Comparison of ENCODE assay signal across 14 mouse cellular contexts in genomic region chrX:12195234-12195919, GRCm38 (mm10). TPM values are rescaled to one million over a fixed set of nuclear protein-coding genes. Genes with fewer than 3 reads are reported as not detected.
DNase-seq lines count a peak whose midpoint lies in the region; ATAC-seq and TF ChIP-seq lines count a peak whose summit lies in the region.
"Had no signal": no experiment of that assay in that cellular context is flagged by ENCODE, and none has a peak within 500 bp of the region (broad histone marks: within the 10 kb centered on the region; RNA-seq: fewer than 3 reads in every experiment).

No protein-coding gene starts in this region.

- H3K4me3 ChIP-seq in gastrocnemius, adult 2 months, result no peak overlapping the region
- no peak overlapping the region for H3K4me3 ChIP-seq in lung, embryonic 14.5 days (ENCODE audit: low read depth, low read length)
- no peak overlapping the region for H3K4me3 ChIP-seq in liver, embryonic 12.5 days
- H3K4me3 ChIP-seq: embryonic facial prominence, embryonic 10.5 days; heart, embryonic 10.5 days; layer of hippocampus, adult 2 months; megakaryocyte, embryonic 14.5 days had no signal

- H3K36me3 ChIP-seq in lung, embryonic 14.5 days (ENCODE audit: insufficient read depth), result no peaks in the 10 kb centered on the region
- no peaks in the 10 kb centered on the region for H3K36me3 ChIP-seq in liver, embryonic 12.5 days
- H3K36me3 ChIP-seq: embryonic facial prominence, embryonic 10.5 days; heart, embryonic 10.5 days had no signal

- no peak overlapping the region for H3K27ac ChIP-seq in gastrocnemius, adult 2 months
- no peak overlapping the region for H3K27ac ChIP-seq in lung, embryonic 14.5 days (ENCODE audit: low read depth)
- no peak overlapping the region for H3K27ac ChIP-seq in liver, embryonic 12.5 days
- H3K27ac ChIP-seq: embryonic facial prominence, embryonic 10.5 days; heart, embryonic 10.5 days; layer of hippocampus, adult 2 months had no signal

- no peak for TF ChIP-seq CTCF in gastrocnemius, adult 2 months (IDR thresholded peaks at IDR 0.05)
- no peak for TF ChIP-seq CTCF in lung, embryonic 14.5 days (IDR thresholded peaks at IDR 0.05; ENCODE audit: low read depth)

- H3K27me3 ChIP-seq in lung, embryonic 14.5 days (ENCODE audit: insufficient read depth, low read length), result no peaks in the 10 kb centered on the region
- H3K27me3 ChIP-seq in liver, embryonic 12.5 days (replicated peaks), result no peaks in the 10 kb centered on the region

- 46% methylated on average over 11 of the region's 11 CpGs for WGBS in lung, embryonic 14.5 days
- WGBS in liver, embryonic 12.5 days (ENCODE audit: insufficient replicate concordance), result 47% methylated on average over 11 of the region's 11 CpGs

- intact Hi-C loops in gastrocnemius, adult 2 months (cut with DNase I), result no loop called here

- H3K4me1 ChIP-seq in lung, embryonic 14.5 days (ENCODE audit: insufficient read depth), result no peaks in the 10 kb centered on the region
- no peaks in the 10 kb centered on the region for H3K4me1 ChIP-seq in liver, embryonic 12.5 days
- H3K4me1 ChIP-seq: embryonic facial prominence, embryonic 10.5 days; heart, embryonic 10.5 days had no signal

- no peak overlapping the region for H3K9ac ChIP-seq in lung, embryonic 14.5 days
- H3K9ac ChIP-seq in liver, embryonic 12.5 days, result no peak overlapping the region

- no peak for ATAC-seq in lung, embryonic 14.5 days (ENCODE audit: insufficient read depth)
- ATAC-seq in granulocyte monocyte progenitor cell, adult 5-6 weeks (replicated peaks; ENCODE audit: poor library complexity, severe bottlenecking), result peak; percentile 71
- ATAC-seq in liver, embryonic 12.5 days, result no peak

- no peaks in the 10 kb centered on the region for H3K9me3 ChIP-seq in lung, embryonic 14.5 days (ENCODE audit: low read depth, low read length)
- no peaks in the 10 kb centered on the region for H3K9me3 ChIP-seq in liver, embryonic 12.5 days (replicated peaks)
- H3K9me3 ChIP-seq: embryonic facial prominence, embryonic 10.5 days; heart, embryonic 10.5 days; megakaryocyte, embryonic 14.5 days had no signal

- H3K4me2 ChIP-seq in lung, embryonic 14.5 days, result no peak overlapping the region
- no peak overlapping the region for H3K4me2 ChIP-seq in liver, embryonic 12.5 days

- DNase-seq in gastrocnemius, postnatal 10 days, result peak; percentile 7
- no peak for DNase-seq in gastrocnemius, adult 2 months
- peak; percentile 18 for DNase-seq in lung, embryonic 14.5 days
- DNase-seq in lung, adult 18-20 months, result no peak
- DNase-seq in telencephalon, adult 2 months (ENCODE audit: low read depth, low spot score), result peak; percentile 5
- no peak for DNase-seq in urinary bladder, postnatal 4 days (ENCODE audit: low spot score in 2 of 2)
- DNase-seq: kidney, adult 8-10 months; liver had no signal

RNA-seq across cellular contexts. Expression of gene Bcor, which starts 35.2 kb away (rescaled TPM):
- total RNA-seq in gastrocnemius, postnatal 10 days (2021), result 10 to 100 TPM; 20.6 to 28.0 TPM
- total RNA-seq in gastrocnemius, adult 2 months (2021), result 10 to 100 TPM; 14.9 to 17.1 TPM
- 27.8 and 28.9 TPM in 2 replicates for polyA plus RNA-seq in lung, embryonic 14.5 days (2014; fragmentation: Nextera tagmentation; extraction: Ambion mirVana)
- total RNA-seq in granulocyte monocyte progenitor cell, adult 5-6 weeks (2014; fragmentation: Nextera tagmentation), result 36.0 and 55.0 TPM in 2 replicates
- total RNA-seq in granulocyte monocyte progenitor cell, adult 5-6 weeks (2017), result 30.6 and 32.7 TPM in 2 replicates
- polyA plus RNA-seq in liver, embryonic 12.5 days (2016; fragmentation: Nextera tagmentation; extraction: Ambion mirVana), result 7.9 and 8.4 TPM in 2 replicates

Comparison
In these comparisons a context has a peak if more than half of its experiments do, and no peak if none do; other contexts are left out.
1. DNase-seq: peak in gastrocnemius, postnatal 10 days (single experiment), lung, embryonic 14.5 days (single experiment) and telencephalon, adult 2 months (single experiment); none in gastrocnemius, adult 2 months (single experiment), lung, adult 18-20 months (0 of 2) and urinary bladder, postnatal 4 days (0 of 2).